Mouse (Mus musculus) heart, postnatal 0 days (tissue): ENCODE measurements around the gene Proser1.

Source experiments
- CTCF ChIP-seq: IDR thresholded peaks from 2 replicates; pipeline ENCODE4 v1.5.1; 2016; ENCODE audit warnings: antibody characterized with exemption, control low read depth, low read depth
- EP300 ChIP-seq: IDR thresholded peaks from 2 replicates; pipeline ENCODE4 v1.6.1; 2016; ENCODE audit warnings: antibody characterized with exemption, low read depth

- TF ChIP-seq CTCF (no peak), EP300 (no peak)
Observed at GRCm38 (mm10) chr3:53457750-53458149, 5.7 kb upstream of the Proser1 start.
